Comparison of ENCODE assay signal across 9 mouse cellular contexts in genomic region chr4:88537328-88537727, GRCm38 (mm10). TPM values are rescaled to one million over a fixed set of nuclear protein-coding genes. Genes with fewer than 3 reads are reported as not detected.
DNase-seq lines count a peak whose midpoint lies in the region; ATAC-seq lines count a peak whose summit lies in the region.
"Had no signal": no experiment of that assay in that cellular context is flagged by ENCODE, and none has a peak within 500 bp of the region (broad histone marks: within the 10 kb centered on the region; RNA-seq: fewer than 3 reads in every experiment).

No protein-coding gene starts in this region.

- WGBS in embryonic facial prominence, embryonic 14.5 days = 79% methylated on average over 12 of the region's 12 CpGs
- WGBS in embryonic facial prominence, embryonic 10.5 days = 80% methylated on average over 12 of the region's 12 CpGs
- WGBS in lung, embryonic 16.5 days = 35% methylated on average over 12 of the region's 12 CpGs

- no peaks in the 10 kb centered on the region for H3K4me1 ChIP-seq in embryonic facial prominence, embryonic 14.5 days (ENCODE audit: control insufficient read depth, insufficient read depth, low read length)
- H3K4me1 ChIP-seq in embryonic facial prominence, embryonic 10.5 days = no peaks in the 10 kb centered on the region
- peaks cover 10% of the 10 kb centered on the region for H3K4me1 ChIP-seq in lung, embryonic 16.5 days (replicated peaks; ENCODE audit: control insufficient read depth, insufficient read depth, low read length)
- H3K4me1 ChIP-seq: midbrain, embryonic 12.5 days had no signal

- no peak overlapping the region for H3K27ac ChIP-seq in embryonic facial prominence, embryonic 14.5 days (replicated peaks; ENCODE audit: low read depth, low read length)
- H3K27ac ChIP-seq in embryonic facial prominence, embryonic 10.5 days (replicated peaks) = no peak overlapping the region
- peak overlapping the region; percentile 58 for H3K27ac ChIP-seq in lung, embryonic 16.5 days (ENCODE audit: low read length)
- H3K27ac ChIP-seq: midbrain, embryonic 12.5 days had no signal

- DNase-seq in embryonic facial prominence, embryonic 14.5 days (ENCODE audit: low spot score) = peak; percentile 50
- no peak for DNase-seq in embryonic facial prominence, embryonic 10.5 days (ENCODE audit: low spot score)
- DNase-seq in 416B (ENCODE audit: low read depth) = peak; percentile 91
- peak; percentile 86 to 87 for DNase-seq in heart, adult 9 months (ENCODE audit: low spot score in 2 of 2)
- no peak for DNase-seq in left cerebral cortex, postnatal 36 days (ENCODE audit: low spot score in 2 of 2)
- DNase-seq in ovary, postnatal 36 days (ENCODE audit: low spot score) = no peak
- DNase-seq in thymus, postnatal 4 days = no peak

- H3K9ac ChIP-seq in embryonic facial prominence, embryonic 14.5 days (ENCODE audit: low read depth, low read length) = no peak overlapping the region
- 0 out of 2 replicates have a peak overlapping the region, but pooled peaks have one; percentile 8 for H3K9ac ChIP-seq in lung, embryonic 16.5 days (ENCODE audit: low read length)
- H3K9ac ChIP-seq: midbrain, embryonic 12.5 days had no signal

- no peak overlapping the region for H3K4me2 ChIP-seq in embryonic facial prominence, embryonic 14.5 days (ENCODE audit: low read depth, low read length)
- peak overlapping the region; percentile 41 for H3K4me2 ChIP-seq in lung, embryonic 16.5 days (ENCODE audit: low read depth, low read length)
- H3K4me2 ChIP-seq: midbrain, embryonic 12.5 days had no signal

- H3K27me3 ChIP-seq in embryonic facial prominence, embryonic 14.5 days (replicated peaks; ENCODE audit: control insufficient read depth, insufficient read depth, low read length) = no peaks in the 10 kb centered on the region
- no peaks in the 10 kb centered on the region for H3K27me3 ChIP-seq in embryonic facial prominence, embryonic 10.5 days (replicated peaks; ENCODE audit: low read depth, poor library complexity, severe bottlenecking)
- H3K27me3 ChIP-seq in lung, embryonic 16.5 days (ENCODE audit: control insufficient read depth, insufficient read depth, low read depth, low read length) = no peaks in the 10 kb centered on the region
- H3K27me3 ChIP-seq: midbrain, embryonic 12.5 days had no signal

- no peaks in the 10 kb centered on the region for H3K9me3 ChIP-seq in embryonic facial prominence, embryonic 14.5 days (ENCODE audit: control insufficient read depth, low read length)
- no peaks in the 10 kb centered on the region for H3K9me3 ChIP-seq in embryonic facial prominence, embryonic 10.5 days
- H3K9me3 ChIP-seq in lung, embryonic 16.5 days (ENCODE audit: control insufficient read depth, low read length) = no peaks in the 10 kb centered on the region
- H3K9me3 ChIP-seq: midbrain, embryonic 12.5 days had no signal

- no peaks in the 10 kb centered on the region for H3K36me3 ChIP-seq in embryonic facial prominence, embryonic 14.5 days (ENCODE audit: control insufficient read depth, insufficient read depth, low read length)
- H3K36me3 ChIP-seq in embryonic facial prominence, embryonic 10.5 days (replicated peaks) = no peaks in the 10 kb centered on the region
- no peaks in the 10 kb centered on the region for H3K36me3 ChIP-seq in lung, embryonic 16.5 days (ENCODE audit: control insufficient read depth, insufficient read depth, low read length)
- H3K36me3 ChIP-seq: midbrain, embryonic 12.5 days had no signal

- H3K4me3 ChIP-seq in embryonic facial prominence, embryonic 14.5 days (ENCODE audit: low read depth, low read length) = no peak overlapping the region
- H3K4me3 ChIP-seq in embryonic facial prominence, embryonic 10.5 days = no peak overlapping the region
- 0 out of 2 replicates have a peak overlapping the region, but pooled peaks have one; percentile 10 for H3K4me3 ChIP-seq in lung, embryonic 16.5 days (ENCODE audit: low read length)
- H3K4me3 ChIP-seq: midbrain, embryonic 12.5 days had no signal

- ATAC-seq in embryonic facial prominence, embryonic 14.5 days (ENCODE audit: low read depth) = no peak
- ATAC-seq in lung, embryonic 16.5 days (ENCODE audit: low read depth) = peak; percentile 87

- intact Hi-C loops in left cerebral cortex, postnatal 36 days (cut with DNase I) = no loop called here

RNA-seq across cellular contexts. Expression of gene Ifnb1, which starts 14.8 kb away (rescaled TPM):
- polyA plus RNA-seq in embryonic facial prominence, embryonic 14.5 days (2014; fragmentation: Nextera tagmentation; extraction: Ambion mirVana) = not detected in 2 replicates
- polyA plus RNA-seq in embryonic facial prominence, embryonic 10.5 days (2016; fragmentation: Nextera tagmentation; extraction: Ambion mirVana) = not detected in 2 replicates
- not detected in 2 replicates for polyA plus RNA-seq in lung, embryonic 16.5 days (2015; fragmentation: Nextera tagmentation; extraction: Ambion mirVana)
- not detected for total RNA-seq in left cerebral cortex, postnatal 36 days (2021)
- polyA plus RNA-seq: midbrain, embryonic 12.5 days had no signal

RNA-seq across cellular contexts. Expression of gene Ifna15, which starts 20.7 kb away (rescaled TPM):
- not detected in 2 replicates for polyA plus RNA-seq in embryonic facial prominence, embryonic 14.5 days (2014; fragmentation: Nextera tagmentation; extraction: Ambion mirVana)
- polyA plus RNA-seq in embryonic facial prominence, embryonic 10.5 days (2016; fragmentation: Nextera tagmentation; extraction: Ambion mirVana) = not detected in 2 replicates
- polyA plus RNA-seq in lung, embryonic 16.5 days (2015; fragmentation: Nextera tagmentation; extraction: Ambion mirVana) = not detected in 2 replicates
- total RNA-seq in left cerebral cortex, postnatal 36 days (2021) = not detected
- polyA plus RNA-seq: midbrain, embryonic 12.5 days had no signal

RNA-seq across cellular contexts. Expression of gene Ifna14, which starts 34.3 kb away (rescaled TPM):
- not detected in 2 replicates for polyA plus RNA-seq in embryonic facial prominence, embryonic 14.5 days (2014; fragmentation: Nextera tagmentation; extraction: Ambion mirVana)
- not detected in 2 replicates for polyA plus RNA-seq in embryonic facial prominence, embryonic 10.5 days (2016; fragmentation: Nextera tagmentation; extraction: Ambion mirVana)
- not detected in 2 replicates for polyA plus RNA-seq in lung, embryonic 16.5 days (2015; fragmentation: Nextera tagmentation; extraction: Ambion mirVana)
- not detected for total RNA-seq in left cerebral cortex, postnatal 36 days (2021)
- polyA plus RNA-seq: midbrain, embryonic 12.5 days had no signal

RNA-seq across cellular contexts. Expression of gene Ifna9, which starts 54.9 kb away (rescaled TPM):
- polyA plus RNA-seq in embryonic facial prominence, embryonic 14.5 days (2014; fragmentation: Nextera tagmentation; extraction: Ambion mirVana) = not detected in 2 replicates
- not detected in 2 replicates for polyA plus RNA-seq in embryonic facial prominence, embryonic 10.5 days (2016; fragmentation: Nextera tagmentation; extraction: Ambion mirVana)
- not detected in 2 replicates for polyA plus RNA-seq in lung, embryonic 16.5 days (2015; fragmentation: Nextera tagmentation; extraction: Ambion mirVana)
- total RNA-seq in left cerebral cortex, postnatal 36 days (2021) = not detected
- polyA plus RNA-seq: midbrain, embryonic 12.5 days had no signal

Comparison
In these comparisons a context has a peak if more than half of its experiments do, and no peak if none do; other contexts are left out.
1. DNase-seq: peak in embryonic facial prominence, embryonic 14.5 days (single experiment), 416B (single experiment) and heart, adult 9 months (2 of 2); none in embryonic facial prominence, embryonic 10.5 days (single experiment), left cerebral cortex, postnatal 36 days (0 of 2), ovary, postnatal 36 days (single experiment) and thymus, postnatal 4 days (single experiment).